Mouse (Mus musculus): Measurements from ENCODE around the gene Gm9745.

DNA sequence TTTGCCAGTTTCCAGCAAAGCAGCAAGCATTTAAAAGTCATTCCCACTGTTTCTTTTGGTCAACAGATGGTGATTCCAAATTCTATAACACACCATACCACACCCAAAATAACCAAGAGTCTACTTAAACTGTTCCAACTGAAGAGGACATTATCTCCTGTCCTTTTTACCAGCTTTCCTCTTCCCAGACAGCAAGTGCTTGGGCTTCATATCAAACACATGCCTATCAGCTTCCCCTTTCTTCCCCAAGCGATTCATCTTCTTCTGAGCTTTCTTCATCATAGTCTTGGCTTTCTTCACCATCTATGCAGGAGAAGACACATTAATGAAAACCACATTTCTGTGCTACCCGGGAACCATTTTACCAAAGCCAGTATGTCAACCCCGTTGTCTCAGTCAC lies 24.9 kb upstream of the Gm9745 start:
- TF ChIP-seq CTCF (IDR thresholded peaks at IDR 0.05; ENCODE audit: low read depth) (no peak), EP300 (IDR thresholded peaks at IDR 0.05; ENCODE audit: low read depth) (no peak)
